Mouse (Mus musculus) megakaryocyte, embryonic 14.5 days (primary cell): Measurements from ENCODE around the gene Mei4.

Experiments used
- FLI1 ChIP-seq: IDR thresholded peaks from 2 replicates; pipeline ENCODE4 v1.6.1; 2012; ENCODE audit warnings: low read length, inconsistent platforms, mixed read lengths
- GATA1 ChIP-seq: IDR thresholded peaks from 3 replicates; pipeline ENCODE4 v1.6.1; 2012; ENCODE audit warnings: mixed read lengths, low read length, inconsistent platforms, borderline replicate concordance

DNA sequence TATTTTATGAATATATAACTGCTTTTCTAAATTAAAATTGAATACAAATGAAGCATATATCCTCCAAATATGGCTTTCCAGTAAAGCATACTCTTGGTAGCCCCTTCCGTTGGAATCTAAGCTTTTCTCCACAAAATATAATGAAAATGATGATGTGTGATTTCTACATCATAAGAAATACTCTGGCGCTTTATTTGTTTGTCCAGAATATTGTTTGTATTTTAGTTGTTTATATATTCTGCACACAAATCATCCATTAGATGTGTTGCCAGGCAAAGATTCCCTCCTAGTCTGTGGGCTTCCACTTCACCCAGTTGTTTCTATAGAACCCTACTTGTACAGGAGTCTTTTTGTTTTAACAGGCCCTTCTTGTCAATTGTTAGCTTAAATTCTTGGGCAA is 211.8 kb downstream of the Mei4 start:
- TF ChIP-seq GATA1 (no peak), FLI1 (no peak)
